In genomic region chr4:107552696-107553095, GRCm38 (mm10) we compare ENCODE assay signal across 11 mouse cellular contexts.
DNase-seq lines count a peak whose midpoint lies in the region; ATAC-seq and TF ChIP-seq lines count a peak whose summit lies in the region.
"Had no signal": no experiment of that assay in that cellular context is flagged by ENCODE, and none has a peak within 500 bp of the region (broad histone marks: within the 10 kb centered on the region; RNA-seq: fewer than 3 reads in every experiment).

No protein-coding gene starts in this region.

- 0 out of 4 replicates have a peak, but pooled peaks of 1 of the 2 experiments have one; percentile 12 for TF ChIP-seq EP300 in MEL (IDR thresholded peaks at IDR 0.05; ENCODE audit: low read depth in 1 of 2, low read length in 2 of 2)
- no peak for TF ChIP-seq EP300 in stomach, postnatal 0 days (optimal IDR thresholded peaks at IDR 0.05)

- 65% methylated on average over 5 of the region's 5 CpGs for WGBS in kidney, embryonic 14.5 days
- WGBS in stomach, postnatal 0 days, result 67% methylated on average over 5 of the region's 5 CpGs

- no peak overlapping the region for H3K27ac ChIP-seq in kidney, embryonic 14.5 days (ENCODE audit: low read depth, low read length)
- no peak overlapping the region for H3K27ac ChIP-seq in MEL (ENCODE audit: control insufficient read depth, low read depth, low read length)
- H3K27ac ChIP-seq in stomach, postnatal 0 days (replicated peaks), result no peak overlapping the region
- H3K27ac ChIP-seq: layer of hippocampus, adult 2 months; macrophage had no signal

- no peak for TF ChIP-seq POLR2A in MEL (IDR thresholded peaks at IDR 0.05; ENCODE audit: control insufficient read depth in 1 of 2, insufficient read depth in 1 of 2, low read depth in 1 of 2, low read length in 2 of 2, poor library complexity in 1 of 2)

- no peaks in the 10 kb centered on the region for H3K36me3 ChIP-seq in kidney, embryonic 14.5 days (ENCODE audit: control insufficient read depth, insufficient read depth, low read length)
- H3K36me3 ChIP-seq in MEL (ENCODE audit: control insufficient read depth in 1 of 2, insufficient read depth in 2 of 2, low read length in 2 of 2), result peaks cover 0 to 14% of the 10 kb centered on the region in 2 experiments; a peak in 2 of 4 replicates
- H3K36me3 ChIP-seq in stomach, postnatal 0 days (ENCODE audit: control insufficient read depth, insufficient read depth, low read length), result no peaks in the 10 kb centered on the region

- TF ChIP-seq RAD21 in MEL (IDR thresholded peaks at IDR 0.05; ENCODE audit: low read depth, low read length), result no peak

- H3K27me3 ChIP-seq in kidney, embryonic 14.5 days (ENCODE audit: control insufficient read depth, insufficient read depth, low read length), result no peaks in the 10 kb centered on the region
- H3K27me3 ChIP-seq in MEL (ENCODE audit: control insufficient read depth in 1 of 2, insufficient read depth in 2 of 2, low read length in 2 of 2), result no peaks in the 10 kb centered on the region
- H3K27me3 ChIP-seq in stomach, postnatal 0 days (ENCODE audit: control insufficient read depth, insufficient read depth, low read length), result no peaks in the 10 kb centered on the region

- H3K9ac ChIP-seq in kidney, embryonic 14.5 days (ENCODE audit: low read depth, low read length), result no peak overlapping the region
- H3K9ac ChIP-seq in MEL (ENCODE audit: control insufficient read depth, low read depth, low read length, poor library complexity, severe bottlenecking), result no peak overlapping the region
- no peak overlapping the region for H3K9ac ChIP-seq in stomach, postnatal 0 days (ENCODE audit: low read length)

- no peak overlapping the region for H3K4me2 ChIP-seq in kidney, embryonic 14.5 days (replicated peaks; ENCODE audit: low read depth, low read length)
- H3K4me2 ChIP-seq in stomach, postnatal 0 days (replicated peaks; ENCODE audit: low read depth), result no peak overlapping the region

- ATAC-seq in frontal cortex, adult (ENCODE audit: low TSS enrichment), result no peak
- ATAC-seq in kidney, embryonic 14.5 days (ENCODE audit: low FRiP score, low TSS enrichment), result no peak
- ATAC-seq in stomach, postnatal 0 days (ENCODE audit: low FRiP score, low TSS enrichment), result no peak

- peaks cover 7% of the 10 kb centered on the region; the same call in 1 of the 2 replicates for H3K4me1 ChIP-seq in kidney, embryonic 14.5 days (ENCODE audit: control insufficient read depth, insufficient read depth, low read length)
- H3K4me1 ChIP-seq in MEL (ENCODE audit: control insufficient read depth in 1 of 2, insufficient read depth in 2 of 2, low read length in 2 of 2), result peaks cover 2 to 18% of the 10 kb centered on the region in 2 experiments; a peak in 3 of 4 replicates
- H3K4me1 ChIP-seq in stomach, postnatal 0 days (replicated peaks; ENCODE audit: control insufficient read depth, insufficient read depth), result no peaks in the 10 kb centered on the region

- DNase-seq in frontal cortex, postnatal 14 days (ENCODE audit: low spot score in 2 of 2), result peak; percentile 3
- DNase-seq in kidney, postnatal 25 days, result peak; percentile 49 to 66
- peak; percentile 72 for DNase-seq in MEL (ENCODE audit: low read depth, low spot score)
- peak; percentile 79 to 80 for DNase-seq in adrenal gland, postnatal 36 days
- DNase-seq in stomach, postnatal 0 days (ENCODE audit: low spot score), result no peak
- DNase-seq in lung, postnatal 25 days (ENCODE audit: low spot score), result no peak
- DNase-seq: midbrain, embryonic 14.5 days had no signal

- no peak overlapping the region for H3K4me3 ChIP-seq in kidney, embryonic 14.5 days (ENCODE audit: low read length)
- no peak overlapping the region for H3K4me3 ChIP-seq in MEL (ENCODE audit: control insufficient read depth in 1 of 2, insufficient read depth in 1 of 2, low read depth in 2 of 2, low read length in 2 of 2)
- H3K4me3 ChIP-seq in stomach, postnatal 0 days (ENCODE audit: low read depth, low read length), result no peak overlapping the region
- H3K4me3 ChIP-seq: layer of hippocampus, adult 2 months had no signal

- no peaks in the 10 kb centered on the region for H3K9me3 ChIP-seq in kidney, embryonic 14.5 days (ENCODE audit: control insufficient read depth, low read length)
- no peaks in the 10 kb centered on the region for H3K9me3 ChIP-seq in MEL (replicated peaks; ENCODE audit: insufficient read depth, low read length)
- no peaks in the 10 kb centered on the region for H3K9me3 ChIP-seq in stomach, postnatal 0 days (ENCODE audit: control insufficient read depth, low read length)

- TF ChIP-seq CTCF in MEL (IDR thresholded peaks at IDR 0.05 in 2 of 3, conservative IDR thresholded peaks at IDR 0.05 in 1 of 3; ENCODE audit: control insufficient read depth in 1 of 3, insufficient read depth in 1 of 3, low read depth in 2 of 3, low read length in 3 of 3, poor library complexity in 1 of 3, severe bottlenecking in 1 of 3), result no peak
- TF ChIP-seq CTCF in stomach, postnatal 0 days (IDR thresholded peaks at IDR 0.05; ENCODE audit: low read depth), result no peak

- no peaks in the 10 kb centered on the region for H3K79me2 ChIP-seq in MEL (ENCODE audit: control insufficient read depth, insufficient read depth, low read length, poor library complexity)

TF ChIP-seq in MEL, 35 proteins besides CTCF, POLR2A, EP300 and RAD21:
- TF ChIP-seq NRF1 (IDR thresholded peaks at IDR 0.05; ENCODE audit: insufficient read depth, low read depth, low read length, poor library complexity, severe bottlenecking), result no peak
- no peak for TF ChIP-seq CHD1 (IDR thresholded peaks at IDR 0.05; ENCODE audit: low read depth, low read length)
- TF ChIP-seq MYB (IDR thresholded peaks at IDR 0.05; ENCODE audit: low read depth, low read length), result no peak
- no peak for TF ChIP-seq POLR2AphosphoS2 (IDR thresholded peaks at IDR 0.05; ENCODE audit: low read length)
- no peak for TF ChIP-seq SIN3A (IDR thresholded peaks at IDR 0.05; ENCODE audit: low read length)
- peak; percentile 17; the same call in 1 of the 2 replicates for TF ChIP-seq ETS1 (IDR thresholded peaks at IDR 0.05; ENCODE audit: low read depth, low read length)
- 0 out of 2 replicates have a peak, but pooled peaks have one; percentile 15 for TF ChIP-seq MYC (IDR thresholded peaks at IDR 0.05; ENCODE audit: low read depth, low read length)
- TF ChIP-seq HCFC1 (IDR thresholded peaks at IDR 0.05; ENCODE audit: low read depth, low read length), result no peak
- TF ChIP-seq ZKSCAN1 (IDR thresholded peaks at IDR 0.05; ENCODE audit: low read depth, low read length), result no peak
- no peak for TF ChIP-seq UBTF (IDR thresholded peaks at IDR 0.05; ENCODE audit: borderline replicate concordance, insufficient read depth, low read depth, low read length)
- TF ChIP-seq JUND (IDR thresholded peaks at IDR 0.05; ENCODE audit: low read depth, low read length), result no peak
- no peak for TF ChIP-seq ELF1 (IDR thresholded peaks at IDR 0.05; ENCODE audit: low read depth, low read length)
- TF ChIP-seq USF2 (IDR thresholded peaks at IDR 0.05; ENCODE audit: borderline replicate concordance in 1 of 2, insufficient read depth in 1 of 2, low read depth in 1 of 2, low read length in 2 of 2), result no peak
- TF ChIP-seq MAX (IDR thresholded peaks at IDR 0.05; ENCODE audit: low read length), result 0 out of 2 replicates have a peak, but pooled peaks have one; percentile 39
- TF ChIP-seq CHD2 (IDR thresholded peaks at IDR 0.05; ENCODE audit: low read length), result no peak
- TF ChIP-seq E2F4 (IDR thresholded peaks at IDR 0.05; ENCODE audit: borderline replicate concordance, low read depth, low read length), result no peak
- no peak for TF ChIP-seq USF1 (IDR thresholded peaks at IDR 0.05; ENCODE audit: low read depth, low read length)
TF ChIP-seq in MEL: peak in this region for 3.

Comparison
In these comparisons a context has a peak if more than half of its experiments do, and no peak if none do; other contexts are left out.
1. DNase-seq: peak in frontal cortex, postnatal 14 days (2 of 2), kidney, postnatal 25 days (2 of 2), MEL (single experiment) and adrenal gland, postnatal 36 days (2 of 2); none in stomach, postnatal 0 days (single experiment) and lung, postnatal 25 days (single experiment).